Mouse (Mus musculus) WW6 (cell line): ENCODE data around the gene Hnrnpd.

ENCODE experiments used
- DNase-seq: peaks from one replicate; pipeline ENCODE4 v3.0.0-alpha.2; 2013; ENCODE audit warnings: low read depth, low spot score

Gene Hnrnpd

DNA sequence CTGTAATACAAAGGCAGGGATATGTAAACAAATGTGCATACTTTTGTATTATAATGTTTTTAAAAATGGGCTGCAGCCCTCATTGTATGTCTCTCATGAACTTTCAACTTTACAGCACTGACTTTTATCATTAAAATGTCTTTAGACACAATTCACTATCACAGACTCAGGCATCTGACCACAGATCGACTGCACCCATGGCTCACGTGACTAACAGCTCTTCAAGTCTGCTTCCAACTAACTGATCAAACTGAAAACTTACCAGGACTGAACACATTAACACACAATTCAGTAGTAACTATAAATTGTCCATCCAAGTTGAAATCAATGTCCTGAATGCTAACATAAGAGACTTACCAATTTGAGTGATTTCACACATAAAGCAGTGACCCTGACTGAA is 18.8 kb downstream of the Hnrnpd start:
- no peak for DNase-seq

DNA sequence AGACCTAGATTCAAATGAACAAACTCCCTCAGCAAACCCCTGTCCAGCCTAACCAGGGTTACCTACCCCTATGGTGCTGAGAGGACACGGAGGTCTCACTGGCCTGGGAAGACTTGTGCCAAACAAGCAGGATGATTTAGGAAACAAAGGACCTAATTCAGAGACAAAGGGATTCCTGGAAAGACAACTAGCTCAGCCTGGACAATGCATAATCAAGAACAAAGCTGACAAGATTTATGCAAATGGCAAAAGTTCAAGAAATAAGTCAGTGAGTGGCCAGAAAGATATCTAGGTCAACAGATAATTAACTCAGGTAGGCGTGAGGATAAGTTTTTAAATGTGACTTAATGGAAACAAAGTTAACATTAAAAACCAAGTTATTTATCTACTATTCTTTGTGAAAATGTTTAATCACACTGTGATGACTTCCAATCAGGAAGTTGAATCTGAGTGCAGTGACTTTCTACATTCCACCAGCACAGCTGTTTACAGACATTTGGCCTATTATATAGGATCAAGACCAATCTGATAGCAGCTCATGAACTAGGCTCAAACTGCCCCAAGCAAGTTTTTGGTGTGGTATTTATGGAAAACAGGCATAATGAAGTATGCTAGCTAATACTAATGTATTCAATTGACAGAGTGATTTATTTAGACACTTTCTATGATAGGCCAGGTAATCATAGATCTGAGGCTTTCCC is 19.4 kb downstream of the Hnrnpd start:
- no peak for DNase-seq

DNA sequence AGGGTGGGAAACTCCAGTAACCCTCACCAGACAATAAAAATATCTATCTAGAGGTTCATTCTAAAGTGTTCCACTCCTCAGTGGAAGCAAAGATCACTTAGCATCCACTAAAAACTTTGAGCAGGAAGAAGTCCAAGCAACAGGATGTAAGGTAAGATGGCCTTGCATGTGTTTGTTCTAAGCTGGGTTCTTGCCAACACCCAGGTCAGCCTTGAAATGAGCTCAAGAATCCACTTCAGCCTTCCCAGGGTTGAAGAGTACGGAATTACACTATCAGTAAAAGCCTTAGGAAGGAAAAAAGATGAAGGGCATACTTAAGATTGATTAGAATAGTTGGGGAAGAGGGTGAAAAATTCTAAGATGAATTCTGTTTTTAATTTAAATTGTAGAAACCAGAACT is 20.1 kb downstream of the Hnrnpd start:
- DNase-seq = no peak

DNA sequence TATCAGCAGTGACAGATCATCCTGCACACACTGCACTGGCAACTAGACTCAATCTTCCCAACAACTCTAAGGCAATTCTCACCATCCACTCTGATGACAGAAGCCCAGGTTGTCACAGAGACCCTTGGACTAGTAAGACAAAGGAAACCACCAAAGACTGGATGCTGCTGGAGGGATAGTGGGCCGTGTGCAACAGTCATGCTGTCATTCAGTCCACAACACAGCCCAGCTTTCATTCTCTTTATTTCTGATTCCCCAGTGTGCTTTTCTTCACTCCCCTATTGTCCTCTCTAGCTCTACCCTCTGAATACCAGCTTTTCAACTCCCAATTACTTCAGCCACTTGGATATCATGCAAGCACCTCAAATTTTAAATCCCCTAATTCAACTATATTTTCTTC is 24.9 kb downstream of the Hnrnpd start:
- no peak for DNase-seq

DNA sequence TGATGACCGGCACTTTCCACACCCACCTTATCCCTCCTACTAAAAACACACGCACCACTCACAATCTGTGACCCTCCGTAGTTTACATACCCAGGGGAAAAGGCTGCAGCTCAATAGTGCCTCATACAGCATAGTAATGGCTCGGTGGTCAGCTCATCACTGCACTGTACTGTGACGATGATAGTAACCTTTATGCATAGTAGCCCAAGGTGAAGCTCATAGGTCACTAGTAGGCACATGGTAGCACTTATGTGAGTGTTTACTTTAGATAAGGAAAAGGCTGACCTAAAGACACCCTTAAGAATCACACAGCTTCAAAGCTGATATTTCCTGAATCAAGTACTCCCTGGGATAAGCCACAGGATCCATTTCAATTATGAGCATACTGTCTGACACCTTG is 26.2 kb downstream of the Hnrnpd start:
- DNase-seq = no peak

DNA sequence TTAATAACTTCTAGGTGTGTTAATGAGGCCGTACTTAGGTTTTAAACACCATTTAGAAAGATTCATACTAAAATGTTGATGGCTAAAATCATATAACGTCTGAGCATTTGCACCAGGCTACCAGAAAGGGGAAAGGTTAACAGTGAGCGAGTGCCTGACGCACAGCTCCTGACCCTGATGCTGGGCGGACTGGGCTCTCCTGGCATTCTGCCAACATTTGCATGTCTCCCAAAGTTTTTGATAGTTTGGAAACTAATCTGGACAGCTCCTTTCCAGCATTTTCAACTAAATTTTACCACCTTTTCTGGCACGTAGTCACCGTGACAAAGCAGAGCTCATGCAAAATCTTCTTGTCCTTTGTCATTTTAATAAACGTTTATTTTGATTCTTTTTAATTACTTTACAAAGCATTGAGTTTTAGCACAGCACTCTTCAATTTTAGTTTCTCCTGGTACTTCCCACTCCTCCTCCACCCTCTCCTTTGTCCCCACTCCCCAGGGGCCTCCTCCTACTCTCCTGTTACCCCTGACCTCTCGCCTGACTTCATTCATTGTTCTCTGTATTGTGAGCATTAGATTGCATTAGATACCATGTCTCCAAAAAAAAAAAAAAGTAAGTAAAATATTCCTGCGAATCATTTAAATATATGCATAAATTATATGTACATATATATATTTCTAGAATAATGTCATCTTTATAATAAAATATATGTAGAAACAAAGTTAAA is 36.8 kb downstream of the Hnrnpd start:
- no peak for DNase-seq

DNA sequence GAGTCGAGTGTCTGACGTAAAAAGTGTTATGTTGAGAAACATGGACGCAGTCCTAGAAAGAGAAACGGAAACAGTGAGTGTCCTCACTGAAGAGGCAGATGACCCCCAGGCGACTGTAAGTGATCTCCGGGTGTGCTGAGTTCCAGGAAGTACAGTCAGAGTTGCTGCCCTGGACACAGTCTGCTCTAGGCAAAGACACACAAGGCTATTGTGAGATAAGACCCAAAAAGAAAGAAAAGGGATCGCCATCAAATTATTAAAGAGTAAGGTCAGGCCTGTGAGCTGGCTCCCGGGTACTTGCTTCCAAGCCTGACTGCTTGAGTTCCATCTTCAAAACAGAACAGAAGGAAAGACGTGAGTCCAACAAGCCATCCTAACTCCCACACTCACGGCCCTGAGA is 37.5 kb downstream of the Hnrnpd start:
- DNase-seq = no peak

DNA sequence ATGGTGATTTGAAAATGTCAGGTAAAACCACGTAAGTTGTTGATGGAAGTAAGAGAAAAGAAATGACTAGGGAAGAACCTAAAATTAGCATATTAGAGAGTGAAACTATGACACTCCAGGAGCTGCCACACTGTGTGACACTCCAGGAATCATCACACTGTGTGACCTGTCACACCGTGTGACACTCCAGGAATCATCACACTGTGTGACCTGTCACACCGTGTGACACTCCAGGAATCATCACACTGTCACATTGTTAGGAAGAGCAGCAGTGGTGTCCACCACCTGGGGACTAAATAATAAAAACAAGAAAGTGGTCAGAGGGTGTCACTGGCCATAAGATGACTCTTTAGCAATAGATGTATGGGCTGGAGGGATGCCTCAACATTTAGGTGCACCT is 39.3 kb downstream of the Hnrnpd start:
- no peak for DNase-seq

DNA sequence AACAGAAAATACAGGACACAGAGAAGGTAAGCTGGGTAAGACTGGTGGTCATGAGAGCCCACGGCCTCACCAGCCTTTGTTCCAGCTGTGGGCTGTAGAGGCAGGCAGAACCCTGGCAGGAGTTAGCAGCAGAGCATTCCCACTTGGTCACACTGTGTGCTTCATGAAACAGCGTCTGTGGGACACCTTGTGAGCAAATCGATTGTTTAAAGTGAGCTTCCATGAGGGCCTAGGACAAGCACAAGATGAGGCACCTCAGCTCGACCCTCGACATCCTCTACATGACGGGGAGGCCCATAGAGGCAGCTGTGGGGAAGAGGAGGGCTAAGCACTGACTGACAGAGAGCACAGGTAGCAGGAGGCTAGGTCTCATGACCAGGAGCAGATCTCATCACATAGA is 46.8 kb downstream of the Hnrnpd start:
- no peak for DNase-seq

DNA sequence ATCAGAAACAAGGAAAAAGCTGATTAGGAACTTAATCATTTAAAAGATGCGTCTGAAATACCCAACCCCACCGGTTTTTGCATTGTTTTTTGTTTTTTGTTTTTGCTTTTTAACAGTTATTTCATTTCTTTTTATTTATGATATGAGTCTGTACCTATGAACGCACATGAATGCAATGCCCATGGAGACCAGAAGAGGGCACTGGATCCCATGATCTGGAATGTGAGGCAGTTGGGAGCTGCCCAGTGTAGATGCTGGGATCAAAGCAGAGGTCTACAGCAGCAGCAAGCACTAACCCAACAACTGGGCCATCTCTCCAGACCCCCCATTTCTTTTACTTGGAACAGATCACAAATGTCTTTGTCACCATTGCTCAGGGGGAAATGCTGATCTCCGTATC is 50.8 kb downstream of the Hnrnpd start:
- peak; percentile 39 for DNase-seq

DNA sequence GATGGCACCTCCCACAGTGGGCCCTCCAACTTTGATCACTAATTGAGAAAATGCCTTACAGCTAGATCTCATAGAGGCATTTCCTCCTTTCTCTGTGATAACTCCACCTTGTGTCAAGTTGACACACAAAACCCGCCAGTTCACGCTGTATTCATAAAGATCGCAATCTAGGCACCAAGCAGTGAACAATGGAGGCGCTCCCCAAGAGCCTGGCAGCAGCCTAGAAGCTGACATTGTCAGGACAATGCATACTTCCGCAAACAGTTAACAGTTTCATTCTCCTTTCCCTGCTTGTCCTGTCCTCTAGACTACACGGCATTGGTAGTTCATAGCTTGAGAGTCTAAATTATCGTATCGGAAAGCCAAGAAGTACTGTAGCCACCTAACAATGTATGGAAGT is 56.7 kb downstream of the Hnrnpd start:
- DNase-seq = no peak

DNA sequence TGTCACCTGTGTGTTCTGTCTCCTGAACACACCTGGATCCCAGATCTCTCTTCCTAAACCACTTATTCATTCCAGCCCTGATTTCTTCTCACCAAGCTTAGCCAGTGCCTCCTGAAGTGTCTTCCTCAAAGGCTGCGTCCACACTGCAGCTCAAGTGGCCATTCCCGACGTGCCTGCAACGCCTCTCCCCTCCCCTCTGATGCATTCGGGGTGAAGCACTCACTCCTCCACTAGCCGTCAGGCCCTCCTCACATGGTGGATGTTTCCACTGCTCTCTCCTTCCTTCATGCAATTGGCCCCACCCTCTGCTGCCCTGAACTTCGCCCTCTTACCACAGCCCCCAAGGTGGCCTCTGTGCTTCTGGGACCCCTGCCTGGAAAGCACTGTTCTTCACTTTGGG is 63.2 kb downstream of the Hnrnpd start:
- no peak for DNase-seq

DNA sequence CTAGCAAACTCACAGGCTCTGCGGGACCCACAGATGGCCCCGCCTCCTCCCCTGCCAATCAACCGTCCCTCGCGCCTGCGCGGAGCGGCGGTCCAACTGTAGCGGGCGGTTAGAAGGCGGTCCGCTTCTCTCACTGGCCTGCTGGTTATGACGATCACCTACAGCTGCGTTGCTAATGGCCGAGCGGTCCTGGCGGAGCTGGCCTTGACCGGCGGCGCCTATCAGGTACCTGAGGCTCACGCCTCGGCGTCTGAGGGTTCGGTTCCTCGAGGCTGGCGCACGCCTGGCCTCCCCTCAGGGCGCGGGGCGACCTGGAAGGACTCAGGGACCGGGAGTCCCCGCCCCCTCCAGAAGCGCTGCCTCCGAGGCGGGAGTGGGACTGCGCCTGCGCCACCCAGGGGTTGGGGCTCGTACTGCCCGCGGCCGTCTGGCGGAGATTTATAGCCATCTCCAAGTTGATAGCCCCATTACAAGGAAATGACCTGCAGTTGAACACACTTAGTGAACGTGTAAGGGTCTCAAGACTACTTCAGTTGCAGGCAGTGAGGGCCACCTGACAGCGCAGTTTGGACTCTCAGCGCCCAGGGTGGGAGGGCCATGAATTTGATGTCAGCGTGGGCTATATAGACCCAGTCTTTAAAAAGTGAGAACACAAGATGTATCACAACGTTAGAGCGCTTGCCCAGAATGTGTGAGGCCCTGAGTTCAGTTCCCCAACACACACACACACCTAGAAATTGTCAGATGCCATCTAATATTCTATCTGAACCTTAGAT is 72.4 kb downstream of the Hnrnpd start, which contains the start of gene Vamp9:
Vamp9 (plus strand) TSS at position 74 of the 776 bp plus-strand sequence.
- DNase-seq = peak; percentile 82
